1 mouse cellular context compared by ENCODE assay signal in the genomic region with DNA sequence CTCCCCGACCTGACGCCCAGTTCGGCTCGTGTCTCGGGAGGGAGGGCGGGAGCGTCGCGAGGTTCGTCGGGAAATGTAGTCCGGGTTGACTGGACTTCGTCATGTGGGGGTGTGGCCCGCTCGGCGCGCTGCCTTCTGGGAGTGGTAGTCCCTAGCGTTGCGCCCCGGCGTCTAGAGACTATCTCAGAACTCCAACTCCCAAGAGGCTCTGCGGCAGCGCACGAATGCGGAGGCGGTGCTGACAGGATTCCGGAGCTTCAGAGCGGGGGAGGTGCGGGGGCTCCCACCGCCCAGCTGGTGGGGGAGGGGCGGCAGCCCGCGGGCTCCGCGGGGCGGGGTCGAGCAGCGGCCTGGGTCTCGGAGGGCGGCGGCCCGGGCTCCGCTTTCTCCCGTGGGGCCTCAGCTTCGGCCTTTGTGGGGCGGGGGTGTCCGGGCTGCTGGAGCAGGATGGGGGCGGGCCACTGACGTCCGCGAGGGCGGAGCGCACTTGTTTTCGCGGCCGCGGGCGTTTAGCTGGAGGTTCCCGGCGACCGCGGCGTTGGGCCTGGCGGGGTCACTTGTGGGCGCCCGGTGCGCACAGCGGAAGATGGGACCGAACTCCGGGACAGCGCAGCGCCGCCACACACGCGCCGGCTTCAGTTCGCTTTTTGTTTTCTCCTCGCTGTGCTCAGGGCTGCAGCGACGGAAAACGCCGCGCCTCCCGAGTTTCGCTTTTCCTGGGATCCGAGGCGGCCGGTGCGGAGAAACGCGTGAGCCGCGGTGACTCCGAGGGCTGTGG.
A peak's percentile ranks its signal among the peaks of the same experiment; 100 is the strongest.
TF ChIP-seq lines count a peak whose summit lies in the region.

A gene (minus strand): TSS at position 86 of the 778 bp plus-strand sequence.

TF ChIP-seq in MEL, 35 proteins besides CTCF, POLR2A, EP300 and RAD21 (continued from another document):
- TF ChIP-seq MAX (IDR thresholded peaks at IDR 0.05; ENCODE audit: low read length) = peak; percentile 43; the same call in 1 of the 2 replicates
- TF ChIP-seq USF1 (IDR thresholded peaks at IDR 0.05; ENCODE audit: low read depth, low read length) = peak; percentile 75
- peak; percentile 91; the same call in 1 of the 2 replicates for TF ChIP-seq MAZ (IDR thresholded peaks at IDR 0.05; ENCODE audit: low read depth, low read length)
- TF ChIP-seq TAL1 (IDR thresholded peaks at IDR 0.05; ENCODE audit: low read length) = no peak
- no peak for TF ChIP-seq MAFK (IDR thresholded peaks at IDR 0.05; ENCODE audit: borderline replicate concordance, low read depth, low read length)
- no peak for TF ChIP-seq GABPA (IDR thresholded peaks at IDR 0.05; ENCODE audit: low read depth, low read length)
- no peak for TF ChIP-seq ZMIZ1 (IDR thresholded peaks at IDR 0.05; ENCODE audit: low read depth, low read length)
- 0 out of 2 replicates have a peak, but pooled peaks have one; percentile 6 for TF ChIP-seq BHLHE40 (IDR thresholded peaks at IDR 0.05; ENCODE audit: borderline replicate concordance, low read depth, low read length)
- peak; percentile 96 for TF ChIP-seq HCFC1 (IDR thresholded peaks at IDR 0.05; ENCODE audit: low read depth, low read length)
- no peak for TF ChIP-seq ZKSCAN1 (IDR thresholded peaks at IDR 0.05; ENCODE audit: low read depth, low read length)
- TF ChIP-seq MEF2A (IDR thresholded peaks at IDR 0.05; ENCODE audit: extremely low read depth, insufficient replicate concordance, low read depth, low read length, poor library complexity, severe bottlenecking) = no peak
- TF ChIP-seq POLR2AphosphoS5 (IDR thresholded peaks at IDR 0.05; ENCODE audit: borderline replicate concordance, low read depth, low read length) = no peak
TF ChIP-seq in MEL: peak in this region for 14.
